Mouse (Mus musculus) forebrain, embryonic 11.5 days (tissue): ENCODE measurements around the gene Ubl7. TPM values are rescaled to one million over a fixed set of nuclear protein-coding genes. Genes with fewer than 3 reads are reported as not detected.
A peak's percentile ranks its signal among the peaks of the same experiment; 100 is the strongest.

Source experiments
- ATAC-seq: fragments of 200-750 bp; cut with Nextera tagmentation; replicated peaks from 2 replicates; pipeline ENCODE4 v1.8.0; 2017; ENCODE audit warnings: moderate TSS enrichment; ENCODE audit not compliant: low FRiP score
- DNase-seq: peaks from one replicate; pipeline ENCODE4 v3.0.0-alpha.2; 2017; ENCODE audit warnings: low spot score
- H3K27ac ChIP-seq: fragments of 300-500 bp; sonication (generic); 2 replicates; pipeline ENCODE4 v1.5.1; 2014; ENCODE audit warnings: low read depth, low read length
- H3K27me3 ChIP-seq: fragments of 300-500 bp; sonication (generic); 2 replicates; pipeline ENCODE4 v1.6.1; 2014; ENCODE audit warnings: mild to moderate bottlenecking, low read length, mixed read lengths; ENCODE audit not compliant: control insufficient read depth, insufficient read depth
- H3K36me3 ChIP-seq: fragments of 300-500 bp; sonication (generic); 2 replicates; pipeline ENCODE4 v1.6.1; 2014; ENCODE audit warnings: mild to moderate bottlenecking, low read length, moderate library complexity, mixed read lengths; ENCODE audit not compliant: control insufficient read depth, insufficient read depth
- H3K4me1 ChIP-seq: fragments of 300-500 bp; sonication (generic); replicated peaks from 2 replicates; pipeline ENCODE4 v1.6.1; 2014; ENCODE audit warnings: low read length, mixed read lengths; ENCODE audit not compliant: control insufficient read depth, insufficient read depth
- H3K4me2 ChIP-seq: fragments of 300-500 bp; sonication (generic); 2 replicates; pipeline ENCODE4 v1.6.1; 2014; ENCODE audit warnings: low read depth, mild to moderate bottlenecking, low read length, moderate library complexity, mixed read lengths; ENCODE audit not compliant: severe bottlenecking
- H3K4me3 ChIP-seq: fragments of 300-500 bp; sonication (generic); 2 replicates; pipeline ENCODE4 v1.5.1; 2014; ENCODE audit warnings: low read depth, low read length
- H3K9ac ChIP-seq: fragments of 300-500 bp; sonication (generic); 2 replicates; pipeline ENCODE4 v1.6.1; 2014; ENCODE audit warnings: low read length
- H3K9me3 ChIP-seq: fragments of 300-500 bp; sonication (generic); 2 replicates; pipeline ENCODE4 v1.6.1; 2016; ENCODE audit warnings: low read length, mixed read lengths; ENCODE audit not compliant: control insufficient read depth
- WGBS: fragments of 180-500 bp; shearing (Covaris S2); extraction: QIAGEN DNeasy Blood & Tissue Kit; methylation state at CpG from one replicate; pipeline ENCODE4 v1.1.7; 2014; 5-methylcytosine and 5-hydroxymethylcytosine counted together
- polyA plus RNA-seq: library from polyadenylated mRNA; unstranded; fragments of >200 nt; fragmentation: Nextera tagmentation; extraction: Ambion mirVana; gene quantifications from 2 replicates; pipeline ENCODE4 v1.2.1, GENCODE M21; 2014

The Ubl7 gene
- polyA plus RNA-seq, 1 experiment from 2014 or later = 114 TPM

DNA sequence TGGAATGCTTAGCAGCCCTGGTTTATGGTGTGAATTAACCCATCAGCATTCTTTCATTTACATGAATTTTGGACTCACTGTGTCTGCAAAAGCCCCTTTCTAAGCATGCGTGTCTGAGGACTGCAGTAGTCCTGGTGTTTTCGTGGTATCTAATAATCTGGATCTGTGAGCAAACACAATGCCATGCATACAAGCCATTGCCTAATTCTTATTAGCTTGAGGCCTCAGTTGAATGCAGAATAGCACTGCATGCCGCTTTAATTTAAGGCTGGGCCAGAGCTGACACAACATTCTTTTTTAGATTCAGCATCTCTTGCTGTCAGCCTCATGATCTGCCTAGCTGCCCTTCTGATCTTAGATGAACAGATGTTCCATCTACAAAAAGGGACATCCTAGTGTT is 9.2 kb upstream of the Ubl7 start:
- Histone ChIP-seq H3K27me3 (no peaks in the 10 kb centered on the region), H3K4me3 (no peak overlapping the region), H3K27ac (peak overlapping the region; percentile 37), H3K4me2 (peak overlapping the region; percentile 26; the same call in 1 of the 2 replicates), H3K9ac (no peak overlapping the region), H3K36me3 (no peaks in the 10 kb centered on the region), H3K9me3 (no peaks in the 10 kb centered on the region), H3K4me1 (peaks cover 10% of the 10 kb centered on the region)
- 23% methylated on average over 3 of the region's 3 CpGs for WGBS
- DNase-seq (no peak), ATAC-seq (peak; percentile 78)

DNA sequence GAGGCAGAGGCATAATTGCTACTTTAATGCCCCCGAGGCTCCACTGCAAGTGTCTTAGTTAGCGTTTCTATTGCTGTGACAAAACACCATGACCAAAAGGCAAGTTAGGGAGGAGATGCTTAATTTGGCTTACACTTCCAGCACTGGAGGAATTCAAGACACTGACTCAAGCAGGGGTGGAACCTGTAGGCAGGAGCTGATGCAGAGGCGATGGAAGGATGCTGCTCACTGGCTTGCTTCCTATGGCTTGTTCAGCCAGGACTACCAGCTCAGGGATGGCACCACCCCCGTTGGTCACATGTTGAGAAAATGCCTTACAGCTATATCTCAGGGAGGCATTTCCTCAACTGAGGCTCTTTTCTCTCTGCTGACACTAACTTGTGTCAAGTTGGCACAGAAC is 8.6 kb upstream of the Ubl7 start:
- H3K27ac ChIP-seq = peak overlapping the region; percentile 37

DNA sequence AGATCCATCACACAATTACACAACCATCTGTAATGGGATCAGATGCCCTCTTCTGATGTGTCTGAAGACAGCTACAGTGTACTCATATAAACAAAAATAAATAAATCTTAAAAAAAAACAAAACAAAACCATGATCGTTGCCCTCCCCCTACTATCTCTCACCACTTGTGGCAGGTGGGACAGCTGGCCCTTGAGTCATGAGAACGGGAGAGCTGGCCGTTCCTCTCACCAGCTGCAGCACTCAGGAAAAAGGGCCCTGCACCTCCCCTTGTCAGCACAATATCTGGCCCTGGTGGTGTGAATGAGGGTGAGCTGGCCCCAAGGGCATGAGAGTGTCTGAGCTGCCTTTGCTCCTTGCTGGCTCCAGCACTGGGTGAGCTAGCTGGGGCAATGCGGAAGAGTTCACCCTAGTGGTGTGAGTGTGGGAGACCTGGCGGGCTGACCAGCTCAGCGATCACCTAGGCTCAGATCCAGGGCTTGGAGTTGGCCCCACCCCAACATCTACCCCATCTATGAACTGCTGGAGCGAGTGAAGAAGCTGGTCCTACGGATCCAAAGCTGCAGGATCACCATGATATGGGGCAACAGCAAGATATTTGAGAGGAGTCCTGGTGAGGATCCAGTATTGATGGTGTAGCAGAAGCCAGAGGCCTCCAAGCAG is 7.1 kb upstream of the Ubl7 start:
- Histone ChIP-seq H3K4me3 (no peak overlapping the region), H3K9ac (no peak overlapping the region), H3K4me2 (no peak overlapping the region), H3K27me3 (no peaks in the 10 kb centered on the region), H3K36me3 (no peaks in the 10 kb centered on the region), H3K4me1 (peaks cover 10% of the 10 kb centered on the region), H3K9me3 (no peaks in the 10 kb centered on the region), H3K27ac (no peak overlapping the region)
- ATAC-seq (no peak), DNase-seq (no peak)
- 81% methylated on average over 8 of the region's 8 CpGs for WGBS

More for the DNA sequence above, 8.6 kb upstream of the Ubl7 start:
- Histone ChIP-seq H3K27me3 (no peaks in the 10 kb centered on the region), H3K4me1 (peaks cover 10% of the 10 kb centered on the region), H3K9ac (no peak overlapping the region), H3K36me3 (no peaks in the 10 kb centered on the region), H3K9me3 (no peaks in the 10 kb centered on the region), H3K4me3 (no peak overlapping the region), H3K4me2 (no peak overlapping the region)
- WGBS = 51% methylated on average over 4 of the region's 4 CpGs
- no peak for ATAC-seq
- no peak for DNase-seq

DNA sequence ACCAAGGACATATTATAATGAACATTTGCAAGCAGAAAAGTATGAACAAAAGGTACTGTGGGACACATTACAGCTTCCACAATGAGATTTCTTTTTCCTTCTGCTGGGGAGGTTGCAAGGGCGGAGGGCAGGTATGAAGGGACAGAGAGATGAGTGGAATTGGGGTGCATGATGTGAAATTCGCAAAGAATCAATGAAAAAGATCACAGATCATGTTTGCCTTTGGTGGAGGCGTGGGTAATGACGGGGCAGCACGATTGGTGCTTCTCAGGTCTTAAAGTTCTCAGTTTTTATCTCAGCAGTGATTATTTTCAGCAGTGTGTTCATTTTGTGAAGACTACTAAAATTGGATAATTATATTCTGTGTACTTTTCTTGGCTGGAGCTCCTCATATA is 6.5 kb upstream of the Ubl7 start:
- H3K27me3 ChIP-seq = no peaks in the 10 kb centered on the region
- no peak overlapping the region for H3K9ac ChIP-seq
- 91% methylated on average over 5 of the region's 5 CpGs for WGBS
- no peak overlapping the region for H3K4me2 ChIP-seq
- peaks cover 10% of the 10 kb centered on the region for H3K4me1 ChIP-seq
- DNase-seq (no peak), ATAC-seq (no peak)
- no peaks in the 10 kb centered on the region for H3K9me3 ChIP-seq
- no peak overlapping the region for H3K4me3 ChIP-seq
- H3K27ac ChIP-seq = no peak overlapping the region
- H3K36me3 ChIP-seq = no peaks in the 10 kb centered on the region

DNA sequence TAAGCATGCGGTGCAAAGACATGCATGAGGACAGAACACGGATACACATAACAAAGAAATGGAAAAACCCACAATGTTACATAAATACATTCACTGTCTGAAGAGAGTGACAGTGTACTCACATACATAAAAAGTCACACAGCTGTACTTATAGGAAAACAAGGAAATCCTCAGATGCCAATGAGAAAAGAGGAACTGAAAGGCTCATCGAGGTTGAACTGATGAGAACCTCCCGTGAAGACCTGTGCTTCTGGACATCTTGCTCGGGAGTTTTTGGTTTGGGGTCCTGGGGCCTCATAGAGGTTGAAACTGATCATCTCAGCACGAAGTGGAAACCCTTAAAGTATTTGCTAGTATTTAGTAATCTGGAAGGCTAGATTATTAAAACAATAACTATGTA is 3.6 kb upstream of the Ubl7 start:
- Histone ChIP-seq H3K9ac (no peak overlapping the region), H3K9me3 (no peaks in the 10 kb centered on the region), H3K27me3 (no peaks in the 10 kb centered on the region), H3K27ac (no peak overlapping the region), H3K4me1 (peaks cover 2% of the 10 kb centered on the region; the same call in 1 of the 2 replicates), H3K4me2 (no peak overlapping the region), H3K36me3 (no peaks in the 10 kb centered on the region), H3K4me3 (no peak overlapping the region)
- DNase-seq (no peak), ATAC-seq (no peak)
- WGBS = 83% methylated on average over 6 of the region's 6 CpGs

DNA sequence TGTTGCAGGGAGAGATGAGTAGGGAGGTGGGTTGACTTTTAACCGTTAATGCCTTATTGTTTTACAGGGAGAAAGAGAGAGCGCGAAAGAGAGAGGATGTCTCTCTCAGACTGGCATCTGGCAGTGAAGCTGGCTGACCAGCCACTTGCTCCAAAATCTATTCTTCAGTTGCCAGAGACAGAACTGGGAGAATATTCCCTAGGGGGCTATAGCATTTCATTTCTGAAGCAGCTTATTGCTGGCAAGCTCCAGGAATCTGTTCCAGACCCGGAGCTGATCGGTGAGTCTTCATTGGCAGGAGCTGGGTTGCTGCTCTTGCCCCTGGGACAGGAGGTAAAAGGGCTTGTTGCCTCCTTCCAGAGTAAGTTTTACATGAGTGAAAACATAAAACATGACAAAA is 1.8 kb downstream of the Ubl7 start:
- Histone ChIP-seq H3K4me1 (0 out of 2 replicates have a peak, but pooled peaks cover 2% of the 10 kb centered on the region), H3K27me3 (no peaks in the 10 kb centered on the region), H3K4me3 (no peak overlapping the region), H3K9ac (no peak overlapping the region), H3K36me3 (no peaks in the 10 kb centered on the region), H3K9me3 (no peaks in the 10 kb centered on the region), H3K27ac (no peak overlapping the region), H3K4me2 (no peak overlapping the region)
- 93% methylated on average over 5 of the region's 5 CpGs for WGBS
- ATAC-seq (no peak), DNase-seq (no peak)

DNA sequence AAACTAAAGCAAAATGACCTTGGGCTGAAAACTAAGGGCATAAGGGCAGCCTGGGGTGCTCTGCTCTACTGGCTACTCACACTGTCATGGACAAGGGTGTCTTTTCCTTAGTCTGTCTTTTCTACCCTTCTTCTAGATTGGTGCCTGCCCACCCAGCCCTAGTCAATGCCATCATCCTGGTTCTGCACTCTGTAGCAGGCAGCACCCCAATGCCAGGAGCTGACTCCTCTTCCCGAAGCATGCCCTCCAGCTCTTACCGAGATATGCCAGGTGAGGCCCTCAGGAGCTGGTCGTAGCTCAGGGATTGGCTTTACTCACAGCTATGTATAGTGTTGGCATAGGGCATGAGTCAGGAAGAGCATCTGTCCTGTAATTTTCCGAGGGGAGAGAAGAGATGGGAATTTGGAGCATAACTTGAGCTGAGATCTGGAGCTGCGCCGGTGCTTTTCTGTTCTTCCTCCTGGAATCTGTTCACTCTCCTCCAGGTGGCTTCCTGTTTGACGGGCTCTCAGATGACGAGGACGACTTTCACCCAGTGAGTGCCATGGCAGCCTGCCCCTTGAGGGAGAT is 10.8 kb downstream of the Ubl7 start:
- DNase-seq (no peak), ATAC-seq (no peak)
- Histone ChIP-seq H3K27me3 (no peaks in the 10 kb centered on the region), H3K4me3 (no peak overlapping the region), H3K36me3 (peaks cover 9% of the 10 kb centered on the region), H3K9me3 (no peaks in the 10 kb centered on the region), H3K9ac (no peak overlapping the region), H3K27ac (no peak overlapping the region), H3K4me1 (no peaks in the 10 kb centered on the region), H3K4me2 (no peak overlapping the region)
- 89% methylated on average over 9 of the region's 9 CpGs for WGBS

DNA sequence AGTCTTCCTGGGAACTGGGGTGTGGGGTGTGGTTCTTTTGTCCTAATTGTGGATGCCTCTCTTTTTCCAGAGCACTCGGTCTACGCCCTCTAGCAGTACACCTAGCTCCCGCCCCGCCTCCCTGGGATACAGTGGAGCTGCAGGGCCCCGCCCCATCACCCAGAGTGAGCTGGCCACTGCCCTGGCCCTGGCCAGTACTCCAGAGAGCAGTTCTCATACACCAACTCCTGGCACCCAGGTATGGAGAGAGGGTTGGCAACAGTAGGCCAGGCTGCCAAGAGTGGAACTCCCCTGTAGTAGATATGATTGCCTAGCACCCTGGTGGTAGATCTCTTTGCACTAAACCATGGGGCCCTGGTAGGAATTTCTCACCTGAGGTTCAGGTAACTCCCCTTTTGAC is 11.6 kb downstream of the Ubl7 start:
- ATAC-seq = no peak
- Histone ChIP-seq H3K27ac (no peak overlapping the region), H3K4me2 (no peak overlapping the region), H3K36me3 (peaks cover 9% of the 10 kb centered on the region), H3K4me3 (no peak overlapping the region), H3K27me3 (no peaks in the 10 kb centered on the region), H3K9me3 (no peaks in the 10 kb centered on the region), H3K9ac (no peak overlapping the region), H3K4me1 (no peaks in the 10 kb centered on the region)
- WGBS = 92% methylated on average over 5 of the region's 5 CpGs
- no peak for DNase-seq

DNA sequence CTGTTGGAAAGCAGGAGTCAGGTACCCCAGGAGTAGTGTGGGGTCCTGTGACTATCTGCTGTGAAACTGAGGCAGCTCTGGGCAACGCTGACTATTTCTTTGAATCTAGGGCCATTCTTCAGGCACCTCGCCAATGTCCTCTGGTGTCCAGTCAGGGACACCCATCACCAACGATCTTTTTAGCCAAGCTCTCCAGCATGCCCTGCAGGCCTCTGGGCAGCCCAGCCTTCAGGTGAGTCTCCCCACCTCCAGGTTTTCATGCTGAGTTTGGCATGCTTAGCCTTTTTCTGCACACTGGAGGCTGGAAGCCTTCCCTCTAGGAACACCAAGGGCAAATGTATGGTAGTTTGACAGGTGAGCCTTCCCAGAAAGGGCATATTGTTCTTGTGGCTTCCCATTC is 12.3 kb downstream of the Ubl7 start:
- WGBS = 94% methylated on average over 3 of the region's 3 CpGs

More for the DNA sequence above, 12.3 kb downstream of the Ubl7 start:
- H3K4me3 ChIP-seq = no peak overlapping the region
- no peaks in the 10 kb centered on the region for H3K27me3 ChIP-seq
- ATAC-seq (no peak), DNase-seq (no peak)
- H3K9ac ChIP-seq = no peak overlapping the region
- H3K4me1 ChIP-seq = no peaks in the 10 kb centered on the region
- no peaks in the 10 kb centered on the region for H3K9me3 ChIP-seq
- no peak overlapping the region for H3K27ac ChIP-seq
- H3K4me2 ChIP-seq = no peak overlapping the region
- peaks cover 9% of the 10 kb centered on the region for H3K36me3 ChIP-seq
